Mouse (Mus musculus) A20 (cell line): ENCODE data around the gene Gpr65.

Source experiments
- DNase-seq: peaks from one replicate; pipeline ENCODE4 v3.0.0-alpha.2; 2011; ENCODE audit warnings: low read depth, low spot score

Gpr65 gene

GRCm38 (mm10) chr12:98282776-98283486 lies 14.5 kb downstream of the Gpr65 start:
- DNase-seq: peak; percentile 86

- DNase-seq: peak; percentile 87
Observed at GRCm38 (mm10) chr12:98283487-98283860, 15.0 kb downstream of the Gpr65 start.

- no peak for DNase-seq
Observed at GRCm38 (mm10) chr12:98284477-98284876, 16.0 kb downstream of the Gpr65 start.

DNA sequence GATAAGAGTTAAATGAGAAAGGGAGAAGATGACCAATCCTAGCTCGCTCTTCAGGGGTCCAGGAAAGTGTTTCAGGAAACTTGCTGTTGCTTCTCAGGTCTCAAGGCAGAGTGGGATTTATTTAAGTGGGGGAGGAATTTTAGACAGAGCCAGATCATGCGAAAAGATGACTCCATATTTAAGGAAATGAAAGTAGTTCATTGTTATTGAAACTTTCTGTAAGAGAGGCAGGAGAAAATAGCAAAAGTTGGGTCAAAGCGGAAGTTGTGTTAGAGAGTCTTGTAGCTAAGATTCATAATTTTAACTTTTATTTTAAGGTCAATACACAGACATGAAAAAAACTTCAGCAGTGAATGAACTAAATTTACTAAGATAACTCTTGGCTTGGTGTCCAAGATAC lies 22.0 kb downstream of the Gpr65 start:
- peak; percentile 76 for DNase-seq

- no peak for DNase-seq
Observed at GRCm38 (mm10) chr12:98292278-98292677, 23.8 kb downstream of the Gpr65 start.

- no peak for DNase-seq
Observed at GRCm38 (mm10) chr12:98294241-98294640, 25.8 kb downstream of the Gpr65 start.

DNA sequence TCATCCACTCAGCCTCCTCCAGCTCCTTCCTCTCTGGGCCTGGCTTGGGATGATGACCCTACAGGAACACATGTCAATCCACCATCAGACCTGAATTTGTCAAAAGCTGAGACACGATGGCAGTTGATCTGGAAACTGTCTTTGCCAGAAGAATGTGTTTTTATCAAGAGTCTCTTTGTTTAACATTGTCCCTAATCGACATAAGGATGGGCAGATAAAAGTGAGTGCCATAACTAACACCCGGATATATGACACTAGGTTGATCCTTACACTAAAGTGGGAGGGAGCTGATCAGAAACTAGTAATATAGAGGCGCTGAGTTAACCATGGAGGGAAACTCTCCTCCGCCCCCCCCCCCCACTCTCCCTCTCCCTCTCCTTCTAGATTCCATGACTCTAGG lies 33.5 kb downstream of the Gpr65 start:
- DNase-seq: no peak

- DNase-seq: no peak
Observed at GRCm38 (mm10) chr12:98303013-98303412, 34.6 kb downstream of the Gpr65 start.

DNA sequence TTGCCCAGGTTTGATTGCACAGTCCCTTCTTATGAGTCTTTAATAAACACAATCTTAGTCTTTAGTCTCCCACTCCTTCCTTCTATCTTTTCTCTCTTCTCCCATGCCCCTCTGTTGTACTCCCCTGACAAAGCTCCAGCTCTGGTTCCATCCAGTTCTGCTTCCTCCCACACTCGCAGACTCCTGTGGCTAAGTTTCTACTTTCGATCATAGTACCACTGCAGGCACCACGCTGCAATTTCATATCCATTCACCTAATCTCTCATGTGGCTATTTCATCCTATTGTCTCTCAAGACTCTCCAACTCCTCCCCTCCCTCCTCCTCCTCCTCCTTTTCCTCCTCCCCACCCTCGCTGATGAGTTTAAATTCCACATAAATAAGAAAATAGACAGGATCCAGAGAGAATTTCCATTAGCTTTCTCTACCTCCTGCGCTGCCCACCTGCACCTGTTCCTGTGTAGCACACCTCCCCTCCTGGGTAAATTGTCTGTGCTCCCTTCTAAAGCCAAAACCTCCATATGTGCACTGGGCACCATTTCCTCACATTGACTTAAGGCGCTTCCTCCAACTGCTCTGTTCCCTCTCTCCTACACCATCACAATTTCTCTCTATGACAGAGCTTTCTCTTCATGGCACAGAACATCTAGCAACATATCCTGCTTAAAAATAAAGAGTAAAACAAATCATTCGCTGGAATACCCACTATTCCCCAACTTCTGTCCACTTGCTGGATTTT lies 38.9 kb downstream of the Gpr65 start:
- no peak for DNase-seq

GRCm38 (mm10) chr12:98311376-98312083 lies 43.1 kb downstream of the Gpr65 start:
- DNase-seq: no peak

- DNase-seq: no peak
Observed at GRCm38 (mm10) chr12:98315924-98316323, 47.5 kb downstream of the Gpr65 start.

GRCm38 (mm10) chr12:98317718-98318340 lies 49.4 kb downstream of the Gpr65 start:
- no peak for DNase-seq

DNA sequence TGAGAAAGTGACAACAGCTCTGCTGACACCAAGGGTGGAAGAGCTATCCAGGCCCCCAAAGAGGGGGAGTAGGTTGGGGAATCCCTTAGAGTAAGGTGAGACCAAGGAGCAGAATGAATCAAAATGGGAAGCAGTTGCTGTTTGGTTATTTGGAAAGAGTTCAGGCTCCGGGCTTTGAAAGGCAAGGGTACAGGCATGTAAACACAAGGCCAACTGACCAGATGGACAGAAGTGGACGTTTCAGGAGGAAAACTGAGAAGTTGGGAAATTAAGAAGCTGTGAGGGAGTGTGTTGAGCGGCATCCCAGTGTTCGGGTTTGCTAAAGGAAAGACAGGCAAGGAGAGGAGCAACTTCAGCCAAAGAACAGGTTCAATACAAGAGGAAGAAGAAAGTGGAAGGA lies 54.0 kb downstream of the Gpr65 start:
- no peak for DNase-seq

DNA sequence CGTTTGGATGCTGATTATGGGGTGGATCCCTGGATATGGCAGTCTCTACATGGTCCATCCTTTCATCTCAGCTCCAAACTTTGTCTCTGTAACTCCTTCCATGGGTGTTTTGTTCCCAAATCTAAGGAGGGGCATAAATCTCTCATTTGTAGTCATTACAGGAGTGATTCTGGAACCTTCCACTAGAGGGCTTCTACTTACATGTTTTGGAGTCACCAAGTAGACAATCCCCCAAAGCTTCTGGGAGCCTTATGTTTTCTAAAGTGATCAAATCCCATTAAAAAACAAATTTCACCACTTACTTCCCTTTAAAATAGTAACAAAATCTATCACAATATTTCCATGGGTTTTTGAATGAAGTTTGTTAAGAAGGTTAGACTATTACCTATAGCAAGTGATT lies 55.7 kb downstream of the Gpr65 start:
- peak; percentile 53 for DNase-seq
